Mouse (Mus musculus) thymus, postnatal 4 days (tissue): Measurements from ENCODE around the gene Ybey.

Source experiments
- DNase-seq: peaks from one replicate; pipeline ENCODE4 v3.0.0; 2021

Ybey gene

DNA sequence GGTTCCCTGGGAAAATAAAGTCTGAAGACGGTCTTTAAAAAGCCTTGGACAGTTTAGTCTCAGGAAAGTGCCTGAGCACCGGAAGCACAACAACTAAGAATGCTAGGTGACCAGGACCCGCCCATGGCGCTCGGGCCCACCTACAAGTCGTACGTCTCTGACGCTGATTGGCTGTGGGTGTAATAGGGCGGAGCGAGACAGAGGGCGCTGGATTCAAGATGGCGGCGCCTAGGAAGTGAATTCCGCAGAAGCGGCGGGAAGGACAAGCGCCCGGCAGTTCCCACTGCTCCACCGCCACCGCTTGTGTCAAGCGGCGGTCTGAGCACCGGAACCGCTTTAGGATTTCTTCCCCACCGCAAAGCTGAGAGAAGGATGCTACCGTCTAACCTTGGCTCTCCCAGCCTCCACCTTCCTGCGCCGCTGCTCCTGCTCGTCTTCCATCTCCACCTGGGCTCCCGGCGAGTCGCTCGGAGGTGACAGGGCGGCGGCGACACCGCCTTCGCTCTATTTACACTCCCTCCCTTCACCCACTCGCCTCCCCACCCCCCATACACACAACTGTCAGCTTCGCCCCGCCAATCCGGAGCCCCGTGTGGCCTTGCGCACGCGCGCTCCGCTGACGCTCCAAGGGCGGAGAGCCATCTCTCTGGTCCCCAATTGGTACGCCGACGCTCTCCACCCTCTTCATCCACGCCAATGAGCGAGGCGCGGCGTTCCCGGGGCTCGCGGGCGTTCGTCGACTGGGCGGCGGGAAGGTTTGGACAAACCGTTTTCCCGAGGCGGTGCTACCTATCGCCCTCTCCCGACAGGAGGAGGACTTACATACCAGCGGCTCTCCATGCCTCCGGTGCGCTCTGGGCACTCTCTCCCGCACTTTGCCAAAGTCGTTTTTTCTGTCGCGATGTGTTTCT, 26.5 kb downstream of the Ybey start, which contains the start of gene Pcnt:
Gene Pcnt (minus strand): TSS at position 609 of the 911 bp plus-strand sequence.
- DNase-seq: peak; percentile 96

DNA sequence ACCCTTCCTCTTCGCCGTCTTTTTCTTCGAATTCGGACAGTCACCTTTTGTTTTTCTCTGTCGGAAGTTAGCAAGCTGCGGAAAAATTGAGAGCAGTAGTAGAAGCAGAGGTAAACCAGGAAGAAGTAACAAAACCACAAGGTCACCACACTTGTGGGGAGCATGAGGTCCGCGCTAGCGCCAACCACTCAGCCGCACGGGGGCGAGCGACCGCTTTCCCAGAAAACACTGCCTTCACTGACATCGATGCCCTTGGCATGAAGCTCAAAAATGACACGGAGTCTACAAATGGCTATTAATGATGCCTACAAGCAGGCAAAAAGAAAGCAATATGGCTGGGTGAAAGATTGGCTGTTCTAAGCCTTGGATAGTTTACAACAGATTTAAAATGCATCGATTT, 28.6 kb downstream of the Ybey start, which contains the start of gene AC141477.1:
Gene AC141477.1 (minus strand): TSS at position 164 of the 400 bp plus-strand sequence.
- peak; percentile 32 for DNase-seq

- no peak for DNase-seq
Observed at GRCm38 (mm10) chr10:76439107-76439890, 29.6 kb downstream of the Ybey start.

DNA sequence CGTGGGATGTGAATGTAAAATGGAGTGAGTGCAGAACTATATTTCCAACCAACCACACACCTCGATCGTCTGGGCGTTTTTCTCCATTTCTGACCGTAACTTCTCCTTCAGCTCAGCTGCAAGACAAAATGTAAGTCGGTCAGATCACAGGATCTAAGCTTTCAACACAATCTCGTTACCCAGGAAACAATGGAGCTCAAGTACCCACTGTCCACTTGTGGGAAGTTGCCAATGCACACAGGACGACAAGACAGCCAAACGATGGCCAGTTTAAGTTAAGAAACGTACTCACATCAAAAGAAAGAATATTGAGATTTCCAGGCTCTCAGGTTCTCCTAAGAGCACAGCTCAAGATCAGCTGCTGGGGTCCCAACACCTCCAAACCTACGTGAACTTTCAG, 35.0 kb downstream of the Ybey start:
- no peak for DNase-seq

GRCm38 (mm10) chr10:76425674-76426073, 43.2 kb downstream of the Ybey start:
- no peak for DNase-seq

GRCm38 (mm10) chr10:76416811-76417210, 52.1 kb downstream of the Ybey start:
- DNase-seq: no peak
